Mouse (Mus musculus) effector memory CD4-positive, alpha-beta T cell, adult 5 months (primary cell): Measurements from ENCODE around the gene Itpka. TPM values are rescaled to one million over a fixed set of nuclear protein-coding genes. Genes with fewer than 3 reads are reported as not detected.

Experiments
- polyA plus RNA-seq: library from polyadenylated mRNA; unstranded; fragments of 100-300 nt; shearing (Covaris generic); gene quantifications from one replicate; pipeline ENCODE4 v1.2.1, GENCODE M21; 2017

Itpka gene
- polyA plus RNA-seq, result 0.20 TPM

GRCm38 (mm10) chr2:119741581-119742411 is at the start of gene Itpka:
TSS of gene Itpka (plus strand) at chr2:119742337.

GRCm38 (mm10) chr2:119760251-119760650 is 18.1 kb downstream of the Itpka start, which contains the start of gene Ltk:
TSS of gene Ltk (minus strand) at chr2:119760431.

GRCm38 (mm10) chr2:119787206-119787883 is 45.2 kb downstream of the Itpka start, which contains the start of gene Rpap1:
TSS of gene Rpap1 (minus strand) at chr2:119787537.

GRCm38 (mm10) chr2:119797279-119797783 is 55.2 kb downstream of the Itpka start, which contains the start of gene Tyro3:
TSS of gene Tyro3 (plus strand) at chr2:119797733.

Other genes starting within 250 kb of the Itpka start
- 0.25 TPM for gene Exd1, start 194.7 kb upstream of the Itpka start, polyA plus RNA-seq
- gene Chp1, start 194.6 kb upstream of the Itpka start, polyA plus RNA-seq, result 96.5 TPM
- gene Nusap1, start 124.0 kb upstream of the Itpka start, polyA plus RNA-seq, result 0.70 TPM
- 0.70 TPM for gene Oip5, start 123.9 kb upstream of the Itpka start, polyA plus RNA-seq
- gene Ndufaf1, start 79.5 kb upstream of the Itpka start, polyA plus RNA-seq, result 10.5 TPM
- gene Rtf1, start 67.3 kb upstream of the Itpka start, polyA plus RNA-seq, result 64.8 TPM
- gene Ltk, start 18.1 kb downstream of the Itpka start, polyA plus RNA-seq, result 0.62 TPM
- 24.5 TPM for gene Rpap1, start 45.2 kb downstream of the Itpka start, polyA plus RNA-seq
- 4.8 TPM for gene Tyro3, start 55.4 kb downstream of the Itpka start, polyA plus RNA-seq
- gene Mga, start 154.9 kb downstream of the Itpka start, polyA plus RNA-seq, result 36.8 TPM
- 4.7 TPM for gene Mapkbp1, start 230.4 kb downstream of the Itpka start, polyA plus RNA-seq